Mouse (Mus musculus) megakaryocyte, embryonic 14.5 days (primary cell): ENCODE measurements at regions not wholly inside any gene's neighbourhood (a gene's known extent, or its start where the extent isn't known, plus 50 kb on each side); places are given as distances from the start of the nearest gene placed in this dataset.

Source experiments
- FLI1 ChIP-seq: IDR thresholded peaks from 2 replicates; pipeline ENCODE4 v1.6.1; 2012; ENCODE audit warnings: low read length, inconsistent platforms, mixed read lengths
- GATA1 ChIP-seq: IDR thresholded peaks from 3 replicates; pipeline ENCODE4 v1.6.1; 2012; ENCODE audit warnings: mixed read lengths, low read length, inconsistent platforms, borderline replicate concordance

GRCm38 (mm10) chr15:92876438-92876837 is 398.5 kb downstream of the Gxylt1 start:
- no peak for TF ChIP-seq GATA1
- no peak for TF ChIP-seq FLI1
